Mouse (Mus musculus) neural tube, embryonic 11.5 days (tissue): ENCODE results near the gene Rorb. TPM values are rescaled to one million over a fixed set of nuclear protein-coding genes. Genes with fewer than 3 reads are reported as not detected.

Experiments
- ATAC-seq: fragments of 200-750 bp; cut with Nextera tagmentation; 2 replicates; pipeline ENCODE4 v1.8.0; 2017; ENCODE audit warnings: moderate number of reproducible peaks, mild to moderate bottlenecking, moderate TSS enrichment, moderate library complexity; ENCODE audit not compliant: insufficient read depth, low FRiP score, low TSS enrichment
- DNase-seq: peaks from one replicate; pipeline ENCODE4 v3.0.0-alpha.2; 2015; ENCODE audit warnings: low spot score
- H3K27ac ChIP-seq: fragments of 300-500 bp; sonication (generic); 2 replicates; pipeline ENCODE4 v1.5.1; 2014; ENCODE audit warnings: low read depth, mild to moderate bottlenecking, low read length
- H3K27me3 ChIP-seq: fragments of 300-500 bp; sonication (generic); 2 replicates; pipeline ENCODE4 v1.6.1; 2014; ENCODE audit warnings: mild to moderate bottlenecking, low read length, mixed read lengths; ENCODE audit not compliant: control insufficient read depth, insufficient read depth
- H3K36me3 ChIP-seq: fragments of 300-500 bp; sonication (generic); 2 replicates; pipeline ENCODE4 v1.6.1; 2014; ENCODE audit warnings: mild to moderate bottlenecking, low read length, moderate library complexity, mixed read lengths; ENCODE audit not compliant: control insufficient read depth, insufficient read depth
- H3K4me1 ChIP-seq: fragments of 300-500 bp; sonication (generic); 2 replicates; pipeline ENCODE4 v1.6.1; 2014; ENCODE audit warnings: low read length, mixed read lengths; ENCODE audit not compliant: control insufficient read depth, insufficient read depth
- H3K4me2 ChIP-seq: fragments of 300-500 bp; sonication (generic); 2 replicates; pipeline ENCODE4 v1.6.1; 2014; ENCODE audit warnings: low read depth, mild to moderate bottlenecking, moderate library complexity
- H3K4me3 ChIP-seq: fragments of 300-500 bp; sonication (generic); 2 replicates; pipeline ENCODE4 v1.5.1; 2014; ENCODE audit warnings: low read depth, low read length
- H3K9ac ChIP-seq: fragments of 300-500 bp; sonication (generic); 2 replicates; pipeline ENCODE4 v1.6.1; 2014; ENCODE audit warnings: mild to moderate bottlenecking, low read length
- H3K9me3 ChIP-seq: fragments of 300-500 bp; sonication (generic); 2 replicates; pipeline ENCODE4 v1.6.1; 2016; ENCODE audit warnings: low read length; ENCODE audit not compliant: control insufficient read depth
- WGBS: fragments of 180-500 bp; shearing (Covaris S2); extraction: QIAGEN DNeasy Blood & Tissue Kit; methylation state at CpG from one replicate; pipeline ENCODE4 v1.1.7; 2014; 5-methylcytosine and 5-hydroxymethylcytosine counted together
- polyA plus RNA-seq: library from polyadenylated mRNA; unstranded; fragments of >200 nt; fragmentation: Nextera tagmentation; extraction: Ambion mirVana; gene quantifications from 2 replicates; pipeline ENCODE4 v1.2.1, GENCODE M21; 2014

The Rorb gene
- polyA plus RNA-seq, 1 experiment from 2014 or later = 2.5 TPM

DNA sequence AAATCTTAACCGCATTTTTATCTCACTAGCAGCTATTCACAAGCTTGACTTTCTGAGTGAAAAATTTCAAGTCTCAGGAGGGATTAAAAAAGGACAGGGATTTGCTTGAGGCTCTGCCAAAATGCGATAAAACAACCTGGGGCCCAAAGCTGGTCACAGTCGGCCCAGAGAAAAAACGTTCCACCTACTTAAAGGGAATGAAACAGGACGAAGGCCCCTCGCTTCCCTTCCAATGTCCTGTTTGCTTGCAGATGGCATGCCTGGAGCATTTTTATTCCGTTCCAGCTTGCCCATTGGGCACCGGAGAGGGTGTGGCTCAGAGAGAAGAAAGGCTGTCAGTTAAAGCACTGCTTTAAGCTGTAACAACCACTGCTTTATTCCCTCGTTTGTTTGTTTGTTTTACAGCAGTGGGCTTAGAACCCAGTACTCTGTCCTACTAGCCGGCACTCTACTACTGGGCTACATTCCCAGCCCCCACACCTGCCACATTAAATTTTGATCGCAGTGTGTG, 221.8 kb downstream of the Rorb start:
- Histone ChIP-seq H3K9me3 (no peaks in the 10 kb centered on the region), H3K27me3 (no peaks in the 10 kb centered on the region), H3K36me3 (no peaks in the 10 kb centered on the region), H3K4me1 (peaks cover 6% of the 10 kb centered on the region), H3K27ac (peak overlapping the region; percentile 62; the same call in 1 of the 2 replicates), H3K4me2 (peak overlapping the region; percentile 48), H3K4me3 (peak overlapping the region; percentile 24), H3K9ac (peak overlapping the region; percentile 44)
- 9% methylated on average over 11 of the region's 11 CpGs for WGBS
- ATAC-seq (peak; percentile 54), DNase-seq (peak; percentile 56)

DNA sequence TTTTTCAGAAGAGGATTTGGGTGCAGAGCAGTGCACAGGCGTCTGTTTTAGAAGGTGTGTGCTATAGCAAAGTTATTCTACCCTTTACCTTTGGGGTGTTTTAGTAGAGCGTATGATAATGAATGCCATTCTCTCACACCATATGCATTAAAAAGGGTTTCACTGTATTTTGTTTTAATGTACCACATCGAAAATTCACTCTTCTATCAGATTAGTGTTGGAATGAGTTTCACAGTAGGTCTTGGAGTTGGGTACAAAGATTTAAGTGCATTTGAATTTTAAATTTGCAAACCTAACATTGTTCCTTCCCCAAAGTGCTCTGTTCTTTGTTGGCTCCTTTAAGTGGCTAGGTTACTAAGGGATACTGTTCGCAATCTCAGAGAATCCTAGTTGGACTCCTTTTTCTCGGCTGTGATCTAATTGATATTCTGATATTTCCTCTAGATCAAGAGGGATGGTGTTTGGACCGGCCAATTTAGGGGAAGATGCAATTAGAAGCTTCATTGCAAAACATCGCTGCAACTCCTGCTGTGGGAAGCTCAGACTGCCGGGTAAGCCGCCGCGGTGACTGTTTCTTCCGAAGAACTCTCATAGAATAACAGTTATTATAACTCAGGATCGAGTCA, 222.4 kb downstream of the Rorb start:
- Histone ChIP-seq H3K4me3 (peak overlapping the region; percentile 24), H3K4me1 (peaks cover 6% of the 10 kb centered on the region), H3K36me3 (no peaks in the 10 kb centered on the region), H3K27ac (0 out of 2 replicates have a peak overlapping the region, but pooled peaks have one; percentile 62), H3K9me3 (no peaks in the 10 kb centered on the region), H3K27me3 (no peaks in the 10 kb centered on the region), H3K9ac (peak overlapping the region; percentile 44; the same call in 1 of the 2 replicates), H3K4me2 (peak overlapping the region; percentile 48)
- 21% methylated on average over 13 of the region's 13 CpGs for WGBS
- DNase-seq = peak; percentile 53
- ATAC-seq = peak; percentile 49

- WGBS = 35% methylated on average over 11 of the region's 11 CpGs
- Histone ChIP-seq H3K4me2 (no peak overlapping the region), H3K9me3 (no peaks in the 10 kb centered on the region), H3K27ac (0 out of 2 replicates have a peak overlapping the region, but pooled peaks have one; percentile 27), H3K4me3 (no peak overlapping the region), H3K9ac (no peak overlapping the region), H3K36me3 (no peaks in the 10 kb centered on the region), H3K4me1 (peaks cover 6% of the 10 kb centered on the region), H3K27me3 (no peaks in the 10 kb centered on the region)
- DNase-seq = no peak
- no peak for ATAC-seq
Observed at GRCm38 (mm10) chr19:18887646-18888407, 223.2 kb downstream of the Rorb start.

DNA sequence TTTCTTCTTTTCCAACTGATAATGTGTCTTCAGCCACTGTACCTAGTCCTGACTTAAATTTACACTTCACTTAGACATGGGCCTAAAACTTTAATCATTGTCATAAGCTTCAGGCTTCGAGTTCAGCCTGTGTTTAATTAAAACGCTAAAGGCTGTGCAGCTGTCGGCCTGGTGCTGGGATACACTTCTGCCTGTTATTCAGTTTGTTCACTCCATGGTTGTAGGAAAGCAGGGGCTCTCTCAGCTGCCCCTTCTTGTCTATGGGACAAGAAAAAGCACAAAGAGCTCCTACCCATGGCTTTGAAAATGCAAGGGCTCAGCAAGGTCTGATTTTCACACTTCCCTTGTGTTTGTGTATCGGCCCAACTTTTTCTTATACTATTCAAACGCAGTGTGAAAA, 229.8 kb downstream of the Rorb start:
- Histone ChIP-seq H3K4me3 (no peak overlapping the region), H3K4me2 (no peak overlapping the region), H3K27ac (no peak overlapping the region), H3K4me1 (no peaks in the 10 kb centered on the region), H3K36me3 (no peaks in the 10 kb centered on the region), H3K9ac (no peak overlapping the region), H3K27me3 (no peaks in the 10 kb centered on the region), H3K9me3 (no peaks in the 10 kb centered on the region)
- no peak for DNase-seq
- ATAC-seq = no peak
- 55% methylated on average over 5 of the region's 5 CpGs for WGBS
